Mouse (Mus musculus) gastrocnemius, postnatal 25 days (tissue): Measurements from ENCODE around the gene Prim2. TPM values are rescaled to one million over a fixed set of nuclear protein-coding genes. Genes with fewer than 3 reads are reported as not detected.

Source experiments
- DNase-seq: peaks from one replicate; pipeline ENCODE4 v3.0.0; 2022
- total RNA-seq, 2 experiments: library from RNA; stranded (reverse); gene quantifications; 1 replicate in 1 of 2; 2 replicates in 1 of 2; pipeline ENCODE4 v1.2.3; 2021

Gene Prim2
- total RNA-seq, 2 experiments from 2014 or later = 1.3 to 1.8 TPM

DNA sequence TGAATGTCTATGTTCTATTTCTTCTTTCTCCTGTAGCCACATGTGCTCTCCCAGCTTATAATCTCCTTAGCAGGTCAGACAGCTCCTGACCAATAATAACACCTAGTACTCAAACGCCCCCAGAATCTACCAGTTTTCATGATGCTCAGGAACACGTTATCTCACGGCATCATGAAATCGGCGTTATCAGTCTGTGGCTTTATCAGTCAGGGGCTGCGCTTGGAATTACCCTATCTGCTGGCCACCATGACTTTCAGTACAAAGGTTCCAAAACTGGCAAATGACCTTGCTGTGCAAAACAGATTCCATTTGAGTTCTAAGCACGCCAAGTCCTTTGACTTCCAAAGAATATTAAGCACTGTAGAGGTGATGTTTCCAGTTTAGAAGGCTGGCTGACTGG lies 127.9 kb downstream of the Prim2 start:
- no peak for DNase-seq

DNA sequence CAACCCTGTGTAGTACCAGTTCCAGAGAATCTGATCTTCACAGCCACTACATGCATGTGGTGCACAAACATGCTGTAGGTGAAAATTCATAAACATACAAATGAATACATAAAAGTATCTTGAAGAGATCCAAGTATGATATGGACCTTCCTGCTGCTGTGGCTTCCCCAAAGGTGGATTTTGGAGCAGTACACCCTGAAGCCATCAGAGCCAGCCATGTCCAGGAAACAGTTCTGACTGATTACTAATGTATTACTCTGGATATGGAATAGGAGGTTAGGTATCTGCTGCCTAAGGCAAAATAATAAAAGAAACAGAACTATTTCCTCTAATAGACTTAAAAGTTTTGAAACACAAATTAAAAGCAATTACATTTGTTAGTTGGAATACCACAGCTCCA lies 131.6 kb downstream of the Prim2 start:
- no peak for DNase-seq

DNA sequence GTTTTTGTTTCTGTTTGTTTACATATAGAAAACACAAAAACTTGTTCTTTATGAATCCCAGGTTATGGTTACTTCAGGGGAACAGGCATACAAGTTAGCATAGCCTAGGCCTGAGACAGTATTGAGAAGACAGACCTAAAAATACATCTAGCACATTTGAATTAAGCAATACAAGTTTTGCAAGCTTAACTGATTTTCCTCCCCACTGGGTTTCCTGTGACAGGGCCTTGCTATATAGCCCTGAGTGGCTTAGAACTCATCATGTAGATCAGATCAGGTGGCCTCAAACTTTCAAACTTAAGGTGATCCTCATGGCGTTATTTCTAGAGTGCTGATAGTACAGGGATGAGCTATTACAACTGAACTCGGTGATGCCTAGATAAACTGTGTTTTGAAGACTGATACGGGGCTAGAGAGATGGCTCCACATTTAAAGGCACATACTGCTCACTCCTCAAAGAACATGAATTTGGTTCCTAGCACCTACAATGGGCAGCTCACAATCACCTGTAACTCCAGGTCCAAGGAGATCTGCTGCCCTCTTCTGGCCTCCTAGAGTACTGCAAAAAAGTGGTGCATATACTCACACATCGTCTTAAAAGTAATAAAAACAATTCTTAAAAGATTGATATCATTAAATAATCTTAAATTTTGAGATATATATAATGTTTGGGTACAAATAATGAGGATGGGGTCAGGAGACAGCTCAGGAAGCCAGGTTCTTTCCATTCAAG lies 133.2 kb downstream of the Prim2 start:
- no peak for DNase-seq

DNA sequence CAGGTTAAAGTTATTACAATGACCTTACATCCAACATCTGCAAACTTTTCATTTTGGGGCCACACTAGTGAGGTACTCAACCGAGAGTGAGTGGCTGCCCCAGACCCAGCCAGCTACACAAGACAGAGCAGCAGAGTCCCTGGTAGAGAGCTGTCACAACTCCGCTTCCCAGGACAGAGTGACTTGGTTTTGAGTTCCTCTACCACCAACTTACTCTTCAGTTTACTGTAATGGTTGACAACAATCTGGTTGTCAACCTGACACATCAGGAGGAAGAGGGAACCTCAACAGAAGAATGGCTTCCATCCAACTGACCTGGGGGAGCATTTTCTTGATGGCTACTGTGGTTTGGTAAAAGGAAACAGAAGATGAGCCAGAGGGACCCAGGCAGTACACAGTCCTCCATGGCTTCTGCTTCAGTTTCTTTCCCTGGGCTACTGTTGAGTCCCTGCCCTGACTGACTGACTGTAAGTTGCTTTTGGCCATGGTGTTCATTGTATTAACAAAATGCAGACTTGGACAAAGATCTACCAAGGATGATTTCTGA lies 134.4 kb downstream of the Prim2 start:
- no peak for DNase-seq

DNA sequence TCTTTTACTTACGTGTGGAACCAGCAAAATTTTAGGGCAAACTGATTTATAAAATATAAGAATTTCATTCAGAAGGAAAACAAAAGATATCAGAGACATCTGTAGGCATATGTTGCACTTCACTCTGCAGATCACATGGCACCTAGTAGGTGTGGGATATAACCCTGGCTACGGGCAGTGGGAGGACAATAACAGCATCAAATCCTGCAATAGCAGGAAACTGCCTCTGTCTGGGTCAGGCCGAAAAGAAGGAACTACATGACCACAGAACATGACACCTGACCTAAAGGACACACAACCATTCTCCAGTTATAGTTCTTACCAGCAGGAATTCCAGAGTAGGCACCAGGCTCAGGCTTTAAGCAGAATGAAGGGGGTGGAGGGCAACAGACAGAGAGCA lies 137.7 kb downstream of the Prim2 start:
- no peak for DNase-seq

DNA sequence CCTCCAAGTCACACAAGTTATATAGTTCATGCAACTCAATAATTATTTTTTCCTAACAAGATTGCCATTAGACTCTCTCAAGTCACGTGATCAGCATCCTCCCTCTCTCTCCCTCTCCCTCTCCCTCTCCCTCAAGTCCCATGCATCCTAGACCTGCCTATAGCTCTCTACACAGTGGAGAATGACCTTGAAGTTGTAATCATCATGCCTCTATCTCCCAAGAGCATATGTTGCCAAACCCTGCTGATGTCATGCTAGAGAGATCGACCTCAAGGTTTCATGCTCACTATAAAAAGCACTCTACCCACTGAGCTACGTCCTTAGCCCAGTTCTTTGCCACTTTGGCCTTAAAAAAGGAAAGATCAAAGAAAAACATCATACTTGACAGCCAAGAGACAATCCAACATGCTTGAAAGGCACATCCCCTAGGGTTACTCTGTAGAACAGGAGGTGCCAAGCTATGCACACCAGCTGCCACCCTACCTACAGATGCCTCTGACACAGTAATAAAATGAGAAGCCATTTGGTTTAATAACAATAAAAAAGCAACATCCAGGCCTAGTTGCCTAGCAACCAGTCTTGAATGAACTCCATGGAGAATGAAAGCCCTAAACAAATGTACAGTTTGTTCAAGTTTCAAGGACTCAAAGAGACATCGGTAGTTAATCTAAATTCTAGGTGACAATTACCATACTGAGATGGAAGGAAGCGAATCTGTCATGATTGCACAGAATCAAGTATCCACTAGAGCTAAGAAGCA lies 138.3 kb downstream of the Prim2 start:
- DNase-seq = no peak

DNA sequence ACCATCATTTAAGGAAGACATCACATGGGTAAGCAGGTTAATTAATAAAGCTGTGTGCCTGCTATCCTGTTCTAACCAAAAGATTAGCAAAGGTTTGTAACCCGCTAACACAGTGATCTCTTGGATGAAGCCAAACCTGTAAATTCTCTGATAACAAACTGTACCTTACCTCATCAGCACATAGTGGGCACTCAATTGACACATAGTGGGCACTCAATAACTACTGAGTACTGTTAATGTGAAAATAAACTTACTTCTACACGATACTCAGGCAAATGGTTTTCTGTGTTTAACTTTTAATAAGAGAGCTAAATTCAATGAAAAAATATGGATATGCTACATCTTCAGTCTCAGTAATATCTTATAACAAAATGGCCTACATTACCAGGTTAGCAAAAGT lies 139.1 kb downstream of the Prim2 start:
- no peak for DNase-seq

DNA sequence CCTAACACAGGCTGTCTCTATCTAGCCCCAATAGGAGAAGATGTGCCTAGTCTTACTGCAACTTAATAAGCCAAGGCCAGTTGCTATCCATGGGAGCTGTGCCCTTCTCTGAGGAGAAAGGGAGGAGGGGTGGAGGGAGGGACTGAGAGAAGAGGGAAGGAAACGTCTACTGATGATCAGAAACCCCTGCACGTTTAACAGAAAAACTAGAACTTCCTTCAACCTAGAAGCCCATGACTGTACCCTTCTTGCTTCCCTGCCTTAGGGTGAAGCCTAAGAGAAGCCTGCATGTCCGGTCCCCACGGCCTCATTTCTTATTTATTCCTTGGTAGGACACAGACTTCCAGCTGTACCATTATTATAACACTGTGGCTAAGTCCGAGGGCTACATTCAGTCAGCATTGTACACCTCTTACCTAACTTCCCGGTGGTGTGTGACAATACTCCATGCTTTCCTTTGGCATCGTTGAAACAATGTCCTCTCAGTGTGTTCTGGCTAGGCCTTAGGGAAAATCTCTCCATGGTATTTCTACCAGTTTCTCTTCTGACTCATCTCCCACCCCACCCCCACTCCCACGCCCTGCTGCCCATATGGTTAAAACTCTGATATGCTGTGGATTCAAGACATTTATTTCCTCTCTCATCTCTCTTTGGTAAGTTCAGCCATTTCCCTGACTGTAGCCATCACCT lies 139.9 kb downstream of the Prim2 start:
- DNase-seq = no peak

DNA sequence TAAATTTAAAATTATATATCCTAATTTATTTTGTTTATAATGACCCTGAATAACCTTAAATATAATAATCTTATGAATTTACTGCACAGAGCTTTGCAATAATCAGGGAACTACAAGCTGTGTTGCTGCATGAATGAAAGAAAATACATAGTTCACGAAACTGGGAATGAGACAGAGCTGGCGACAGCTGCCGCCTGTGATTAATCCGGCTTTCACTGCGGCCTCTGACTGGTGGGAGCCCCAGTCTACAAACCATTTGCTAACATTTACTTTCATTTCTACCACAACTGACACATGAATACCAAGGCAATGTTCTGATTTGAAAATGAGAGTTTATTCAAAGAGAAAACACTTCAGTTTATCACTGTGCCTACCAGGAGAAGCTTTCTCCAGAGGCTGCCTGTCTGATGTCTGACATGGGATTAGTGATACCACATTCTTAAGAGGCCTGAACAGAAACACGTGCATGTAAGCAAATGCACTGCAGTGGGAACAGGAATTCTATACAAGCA lies 142.2 kb downstream of the Prim2 start:
- DNase-seq = no peak

DNA sequence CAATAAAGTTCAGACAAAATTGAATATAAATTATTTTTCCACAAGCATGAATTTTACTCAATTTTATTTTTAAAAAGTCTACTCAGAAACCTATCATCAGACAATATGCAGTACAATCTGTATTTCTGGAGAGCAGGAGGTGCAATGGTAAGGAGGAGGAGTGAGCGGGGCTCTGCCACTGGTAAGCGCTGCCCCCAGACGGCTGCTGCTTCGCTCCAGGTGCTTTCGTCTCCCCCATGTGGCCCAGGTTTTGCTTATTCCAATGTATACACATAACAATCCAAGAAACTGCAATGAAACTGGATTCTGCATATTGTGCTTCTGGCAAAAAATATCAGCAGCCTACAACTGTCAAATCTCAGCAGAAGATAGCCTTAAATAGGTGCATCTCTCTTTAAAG lies 146.4 kb downstream of the Prim2 start:
- no peak for DNase-seq

DNA sequence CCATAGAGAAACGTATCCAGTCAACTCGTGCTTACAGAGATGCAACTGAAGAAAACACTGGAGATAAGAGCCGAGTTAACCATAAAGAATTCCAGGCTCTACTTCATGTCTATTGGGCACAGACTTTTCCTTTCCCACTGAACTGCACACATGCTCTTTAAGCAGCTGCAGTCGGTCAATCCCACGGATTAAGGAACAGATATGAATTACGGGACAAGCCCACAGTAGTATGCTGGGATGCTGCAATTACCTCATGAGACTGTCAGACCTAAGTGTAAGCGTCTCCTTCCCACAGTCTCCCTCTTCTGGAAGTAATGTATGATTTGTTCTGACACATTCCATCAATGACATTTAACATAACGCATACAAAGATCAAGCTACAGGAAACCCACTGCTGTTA lies 154.5 kb downstream of the Prim2 start:
- DNase-seq = no peak

DNA sequence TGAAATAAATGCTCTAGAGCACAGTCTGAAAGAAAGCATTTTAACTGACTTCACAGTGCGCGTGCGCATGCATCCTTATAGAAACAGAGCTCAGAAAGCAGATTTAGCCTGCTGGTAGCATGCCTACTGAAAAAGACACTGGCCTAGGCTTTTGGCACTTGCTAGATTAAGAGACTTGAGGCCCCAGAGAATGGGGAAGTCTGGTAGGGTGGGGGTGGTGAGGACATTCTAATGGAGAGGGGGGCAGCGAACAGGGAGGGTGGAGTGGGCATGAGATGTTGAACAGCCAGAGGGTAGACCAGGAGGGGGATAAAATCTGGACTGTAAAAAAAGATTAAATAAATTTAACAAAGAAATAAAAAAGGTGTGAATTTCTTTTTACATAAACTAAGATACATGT lies 158.3 kb downstream of the Prim2 start:
- DNase-seq = no peak

DNA sequence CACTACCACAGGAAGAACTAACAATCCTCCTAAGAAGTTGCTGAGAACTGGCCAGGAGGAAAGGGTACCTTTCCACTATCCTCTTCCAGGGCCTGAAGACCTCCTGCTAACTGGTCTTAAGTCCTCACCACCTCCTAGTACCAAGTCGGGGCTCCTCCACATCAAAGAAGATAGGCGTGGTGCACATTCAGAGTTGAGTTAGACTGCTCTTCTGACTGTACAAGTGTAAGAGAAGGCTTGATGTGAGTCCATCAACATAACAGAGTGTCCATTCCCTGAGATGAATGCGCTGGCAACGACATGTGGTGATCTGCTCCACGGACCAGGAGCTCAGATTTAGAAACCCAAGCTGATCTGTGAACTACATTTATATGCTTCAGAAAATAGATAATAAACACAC lies 165.2 kb downstream of the Prim2 start:
- no peak for DNase-seq

DNA sequence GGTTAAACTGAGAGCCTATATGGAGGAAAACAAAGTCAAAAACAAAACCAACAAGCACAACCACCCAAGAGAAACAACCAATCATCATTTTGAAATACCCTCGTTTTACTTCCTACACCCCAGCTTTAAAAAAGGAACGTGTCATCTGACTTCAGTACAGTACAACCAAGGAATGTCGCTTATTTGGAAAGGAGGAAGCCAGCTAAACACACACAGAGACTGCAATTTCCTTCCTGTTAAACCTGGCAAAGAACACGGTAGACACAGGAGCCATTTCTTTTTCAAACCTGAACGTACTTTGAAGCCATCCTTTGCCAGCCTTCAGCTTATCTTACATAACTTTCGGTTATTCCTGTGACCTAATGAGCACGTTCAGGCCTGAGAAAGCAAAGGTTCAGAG lies 166.7 kb downstream of the Prim2 start:
- no peak for DNase-seq

DNA sequence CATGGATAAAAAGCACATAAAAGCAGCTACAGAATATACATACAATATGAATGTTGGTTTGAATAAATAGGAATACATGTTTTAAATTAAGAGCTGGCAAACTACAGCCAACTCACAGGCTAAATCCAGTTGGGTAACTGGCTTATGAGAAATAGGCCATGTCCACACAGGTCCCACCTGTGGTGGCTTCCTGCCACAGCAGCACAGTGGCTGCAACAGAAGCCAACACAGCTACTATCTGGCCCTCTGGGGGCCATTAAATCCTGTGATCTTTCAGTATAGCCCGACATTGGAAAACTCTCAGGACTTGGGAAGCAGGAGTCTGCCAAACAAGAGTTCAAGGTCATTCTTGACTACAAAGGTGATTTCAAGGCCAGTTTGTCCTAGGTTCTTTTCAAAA lies 167.3 kb downstream of the Prim2 start:
- DNase-seq = no peak

DNA sequence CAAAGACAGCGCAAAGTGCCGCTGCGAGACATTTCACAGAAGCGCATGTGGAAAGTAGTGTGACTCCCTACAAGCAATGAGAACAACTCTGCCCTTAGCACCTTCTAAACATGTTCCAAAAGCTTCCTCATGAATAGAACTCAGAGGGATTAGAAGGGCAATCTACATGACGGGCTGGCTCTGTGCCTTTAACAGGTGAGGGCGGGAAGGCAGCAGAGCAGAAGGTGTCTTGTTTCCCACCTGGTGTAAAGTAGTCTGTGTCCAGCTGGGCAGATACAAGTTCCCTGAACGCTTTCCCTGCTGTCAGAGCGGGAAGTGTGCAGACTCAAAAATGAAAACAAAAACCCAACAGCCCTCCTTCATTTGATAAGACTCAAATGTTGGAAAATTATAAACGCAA lies 169.5 kb downstream of the Prim2 start:
- DNase-seq = no peak

DNA sequence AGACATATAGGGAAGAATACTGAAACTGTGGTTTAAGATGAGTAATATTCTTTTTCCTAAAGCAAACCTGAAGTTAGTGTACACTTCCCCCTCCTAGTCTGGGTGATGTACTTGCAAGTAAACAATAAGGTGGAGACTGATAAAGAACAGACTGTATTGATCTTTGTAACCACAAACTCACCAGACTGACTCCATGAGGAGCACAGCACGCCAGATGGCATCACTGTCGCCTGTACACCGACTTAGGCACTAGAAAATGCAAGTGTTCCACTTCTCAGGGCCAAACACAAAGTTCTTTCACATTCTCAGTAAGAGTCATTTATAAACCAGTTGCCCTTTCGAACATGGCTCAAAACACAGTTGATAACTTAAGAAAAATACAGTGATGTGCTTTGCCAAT lies 170.0 kb downstream of the Prim2 start:
- DNase-seq = no peak

DNA sequence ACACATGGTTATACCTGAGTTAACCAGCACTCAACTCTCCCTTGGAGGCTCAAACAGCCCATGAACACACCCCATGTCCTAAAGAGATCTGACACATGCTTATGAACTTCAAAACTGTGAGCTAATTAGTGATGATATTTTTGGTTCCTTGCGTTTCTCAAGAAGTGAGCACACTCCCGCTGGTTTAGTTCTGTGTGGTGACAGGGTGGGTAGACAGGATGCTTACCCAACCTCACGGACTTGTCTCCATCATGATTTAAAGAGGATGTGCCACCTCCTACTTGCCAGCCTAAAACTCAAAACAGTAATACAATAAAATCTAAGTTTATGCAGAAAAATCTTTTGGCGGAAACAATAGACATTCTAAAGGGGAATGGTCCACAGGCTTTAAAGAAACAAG lies 173.5 kb downstream of the Prim2 start:
- DNase-seq = no peak

DNA sequence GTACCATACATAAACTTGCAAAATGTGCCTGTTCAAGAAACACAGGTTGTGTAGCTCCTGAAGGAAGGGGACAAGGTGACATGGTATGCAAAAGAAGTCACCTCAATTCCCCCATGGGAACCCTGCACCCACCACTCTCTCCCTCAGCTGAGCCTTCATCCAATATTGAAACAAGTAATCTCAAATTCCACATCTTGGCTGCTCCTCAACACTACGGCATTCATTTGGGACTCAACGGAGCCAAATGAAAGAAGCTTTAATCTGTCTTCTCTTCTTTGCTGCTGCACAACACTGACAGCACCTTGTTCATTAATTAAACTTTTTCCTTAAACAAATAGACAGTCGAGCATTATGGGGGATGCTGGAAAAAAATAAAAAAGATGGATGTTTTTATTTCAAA lies 174.0 kb downstream of the Prim2 start:
- DNase-seq = no peak

DNA sequence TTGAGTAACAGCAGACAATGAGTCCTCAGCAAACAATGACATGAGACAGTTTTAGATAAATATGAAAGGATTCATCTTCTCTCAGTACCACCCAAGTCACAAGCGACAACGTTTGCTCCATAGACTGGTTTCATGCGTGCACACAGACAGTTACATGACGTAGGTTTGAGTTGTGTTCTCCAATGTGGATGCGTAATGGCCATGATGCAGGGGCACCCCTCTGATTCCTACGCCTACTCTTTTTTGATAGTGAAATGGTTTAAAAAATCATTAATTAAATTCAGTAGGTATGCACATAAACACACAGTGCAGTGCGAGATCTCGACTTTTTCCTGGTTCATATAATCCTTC lies 174.4 kb downstream of the Prim2 start:
- DNase-seq = no peak

DNA sequence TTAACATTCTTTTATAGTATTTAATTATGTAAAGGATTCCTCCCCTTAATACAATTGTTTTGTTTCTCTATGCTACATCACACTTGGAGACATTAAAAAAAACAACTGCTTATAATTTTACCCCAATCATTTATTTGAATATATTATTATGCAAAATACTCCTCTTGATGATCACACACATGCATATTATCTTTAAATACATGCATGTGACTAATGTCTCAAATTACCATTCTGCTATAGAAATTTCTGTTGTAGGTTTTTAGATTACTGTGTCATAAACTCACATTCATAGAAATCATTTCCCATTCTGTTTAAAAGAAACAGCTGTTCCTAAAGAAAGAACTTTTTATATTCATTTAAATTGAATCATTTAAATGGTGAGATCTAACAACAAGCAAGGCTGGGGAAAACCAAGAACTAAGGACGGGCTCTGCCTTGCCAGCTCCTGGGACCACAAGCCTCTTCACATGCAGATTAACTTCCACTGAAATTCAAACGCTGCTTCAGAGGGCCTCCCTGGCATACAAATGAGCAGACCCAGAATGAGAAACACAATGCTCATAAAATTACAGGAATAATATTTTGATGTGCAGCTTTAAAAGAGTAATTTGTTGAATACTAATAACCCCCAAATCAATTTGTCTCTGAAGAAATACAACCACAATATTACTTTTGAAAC lies 174.9 kb downstream of the Prim2 start:
- no peak for DNase-seq

DNA sequence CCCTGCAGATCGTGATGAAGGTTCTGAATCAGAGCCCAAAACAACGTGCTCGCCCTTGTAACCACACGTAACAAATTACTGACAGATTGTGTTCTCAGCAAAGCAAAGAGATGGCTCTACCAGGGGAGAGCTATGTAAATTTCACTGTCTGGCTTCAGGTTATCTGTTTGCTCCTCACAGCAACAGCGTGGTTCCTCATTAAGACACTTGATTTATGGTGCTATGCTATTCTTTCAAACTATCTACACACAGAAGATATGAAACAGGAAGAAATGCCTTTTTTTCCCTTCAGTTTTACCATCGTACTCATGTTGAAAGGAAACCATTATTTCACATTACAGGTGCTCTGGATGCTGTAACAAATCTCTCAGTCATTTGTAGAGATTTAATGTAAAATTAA lies 179.4 kb downstream of the Prim2 start:
- no peak for DNase-seq

DNA sequence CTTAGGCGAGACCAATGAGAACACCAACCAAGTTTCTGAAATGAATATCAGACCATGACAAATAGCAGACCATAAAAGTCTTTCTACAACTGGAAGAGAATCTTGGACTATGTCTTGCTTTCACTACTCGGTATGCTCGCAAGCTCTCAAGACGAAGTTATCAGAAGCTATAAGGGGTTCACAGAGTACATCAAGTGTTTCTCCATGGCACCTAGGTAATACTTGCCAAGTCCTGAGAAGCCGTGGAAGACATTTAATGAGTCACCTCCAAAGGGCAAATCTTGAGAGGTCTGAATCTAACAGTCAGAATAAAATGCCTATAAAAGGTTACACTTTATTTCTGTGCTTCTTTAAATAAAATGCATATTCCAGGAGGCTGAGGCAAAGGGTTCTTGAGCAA lies 181.2 kb downstream of the Prim2 start:
- DNase-seq = no peak
